Mouse (Mus musculus) ES-E14 (cell line): ENCODE measurements at regions not wholly inside any gene's neighbourhood (a gene's known extent, or its start where the extent isn't known, plus 50 kb on each side); places are given as distances from the start of the nearest gene placed in this dataset.
A peak's percentile ranks its signal among the peaks of the same experiment; 100 is the strongest.

Experiments
- DNase-seq: peaks from one replicate; pipeline ENCODE4 v3.0.0-alpha.2; 2013; ENCODE audit warnings: low read depth, low spot score
- H3K27ac ChIP-seq: 2 replicates; pipeline ENCODE4 v1.5.1; 2012; ENCODE audit warnings: low read depth, mild to moderate bottlenecking, low read length, moderate library complexity, mixed read lengths; ENCODE audit not compliant: poor library complexity, insufficient read depth, severe bottlenecking
- H3K36me3 ChIP-seq: 2 replicates; pipeline ENCODE4 v1.6.1; 2012; ENCODE audit warnings: mild to moderate bottlenecking, low read length, moderate library complexity, mixed read lengths; ENCODE audit not compliant: control insufficient read depth, poor library complexity, insufficient read depth, severe bottlenecking
- H3K4me1 ChIP-seq, 2 experiments: fragments of 150-350 bp in 1 of 2; sonication (generic) in 1 of 2; 2 replicates each; pipeline ENCODE4 v1.6.1; 2012; ENCODE audit warnings: low read length in 2 of 2, mild to moderate bottlenecking in 1 of 2, mixed read lengths in 1 of 2; ENCODE audit not compliant: control insufficient read depth in 2 of 2, insufficient read depth in 2 of 2, poor library complexity in 1 of 2
- H3K4me3 ChIP-seq, 2 experiments: fragments of 150-350 bp in 1 of 2; sonication (generic) in 1 of 2; 2 replicates each; pipeline ENCODE4 v1.5.1; 2012; ENCODE audit warnings: low read length in 2 of 2, low read depth in 1 of 2, mild to moderate bottlenecking in 1 of 2, mixed read lengths in 1 of 2; ENCODE audit not compliant: insufficient read depth in 1 of 2, poor library complexity in 1 of 2, severe bottlenecking in 1 of 2
- H3K9ac ChIP-seq: 2 replicates; pipeline ENCODE4 v1.6.1; 2012; ENCODE audit warnings: low read depth, mild to moderate bottlenecking, low read length, mixed read lengths; ENCODE audit not compliant: poor library complexity, insufficient read depth, severe bottlenecking
- H3K9me3 ChIP-seq: fragments of 150-350 bp; sonication (generic); 2 replicates; pipeline ENCODE4 v1.6.1; 2012; ENCODE audit warnings: low read depth, mild to moderate bottlenecking, low read length; ENCODE audit not compliant: control insufficient read depth, insufficient read depth
- CHD2 ChIP-seq: IDR thresholded peaks from 2 replicates; pipeline ENCODE4 v1.6.1; 2014; ENCODE audit warnings: mild to moderate bottlenecking, low read depth, low read length, inconsistent platforms
- HCFC1 ChIP-seq: IDR thresholded peaks from 2 replicates; pipeline ENCODE4 v1.6.1; 2012; ENCODE audit warnings: low read length, inconsistent platforms, borderline replicate concordance; ENCODE audit not compliant: insufficient read depth
- MAFK ChIP-seq: IDR thresholded peaks from 2 replicates; pipeline ENCODE4 v1.6.1; 2014; ENCODE audit warnings: mild to moderate bottlenecking, low read depth, low read length, inconsistent platforms; ENCODE audit not compliant: insufficient read depth
- ZC3H11A ChIP-seq: IDR thresholded peaks from 2 replicates; pipeline ENCODE4 v1.6.1; 2012; ENCODE audit warnings: low read depth, mild to moderate bottlenecking, inconsistent platforms, low read length, borderline replicate concordance
- ZNF384 ChIP-seq: IDR thresholded peaks from 2 replicates; pipeline ENCODE4 v1.6.1; 2012; ENCODE audit warnings: low read depth, low read length, inconsistent platforms
- in situ Hi-C, 2 experiments: fragments of 600-800 bp; cut with MboI; formaldehyde crosslinking; loops; one replicate each; pipeline ENCODE4 v1.15.1; 2025; ENCODE audit warnings: low sequenced_read_pairs in 2 of 2, inconsistent platforms in 1 of 2; ENCODE audit not compliant: unreplicated experiment in 2 of 2

DNA sequence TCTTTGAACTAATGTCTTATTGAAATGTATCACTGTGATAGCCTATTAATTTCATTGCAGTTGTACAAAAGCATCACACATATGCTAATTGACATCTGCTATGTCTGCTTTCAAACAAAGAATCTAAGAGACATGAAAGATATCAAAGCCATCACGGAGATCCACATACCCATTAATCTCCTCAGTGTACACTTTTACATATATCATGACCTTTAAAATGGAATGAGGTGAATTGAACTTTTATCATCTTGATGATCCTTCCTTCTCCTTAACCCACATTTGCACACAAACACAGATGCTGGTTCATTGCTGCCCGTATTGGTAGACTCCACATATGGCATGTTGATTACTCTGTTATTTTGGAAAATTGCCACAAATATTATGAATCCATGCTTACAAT is 570.2 kb upstream of the Robo1 start:
- in situ Hi-C loops = no loop called here
- TF ChIP-seq MAFK (no peak), CHD2 (no peak), ZNF384 (no peak), ZC3H11A (no peak), HCFC1 (no peak)

DNA sequence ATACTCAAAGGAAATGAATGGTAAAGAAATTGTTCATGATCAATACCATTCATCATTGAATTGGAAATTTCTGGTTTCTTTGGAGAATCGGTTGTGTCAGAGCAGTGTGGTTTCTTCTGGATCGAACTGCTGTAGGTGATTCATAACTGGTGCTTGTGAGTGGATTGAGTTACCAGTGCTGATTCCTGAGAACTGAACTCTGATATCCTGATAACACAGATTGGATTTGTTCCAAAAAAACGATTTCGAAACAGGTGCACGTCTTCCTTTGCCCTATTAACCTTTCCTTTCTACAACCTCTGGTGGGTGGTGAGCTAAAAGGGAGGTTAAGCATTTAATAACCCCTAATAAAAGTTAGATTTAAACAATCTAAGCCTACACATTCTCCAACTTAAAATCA is 569.0 kb upstream of the Robo1 start:
- Histone ChIP-seq H3K9ac (no peak overlapping the region), H3K36me3 (no peaks in the 10 kb centered on the region), H3K4me3 (no peak overlapping the region), H3K4me1 (no peaks in the 10 kb centered on the region), H3K27ac (no peak overlapping the region), H3K9me3 (no peaks in the 10 kb centered on the region)
- in situ Hi-C loops = no loop called here
- DNase-seq = no peak
- TF ChIP-seq ZNF384 = no peak
- no peak for TF ChIP-seq CHD2
- TF ChIP-seq ZC3H11A = no peak
- TF ChIP-seq MAFK = no peak
- no peak for TF ChIP-seq HCFC1

More for the DNA sequence above, 570.2 kb upstream of the Robo1 start:
- no peak overlapping the region for H3K4me3 ChIP-seq
- DNase-seq = no peak
- H3K4me1 ChIP-seq = no peaks in the 10 kb centered on the region
- no peak overlapping the region for H3K9ac ChIP-seq
- H3K27ac ChIP-seq = no peak overlapping the region
- H3K36me3 ChIP-seq = no peaks in the 10 kb centered on the region
- no peaks in the 10 kb centered on the region for H3K9me3 ChIP-seq

DNA sequence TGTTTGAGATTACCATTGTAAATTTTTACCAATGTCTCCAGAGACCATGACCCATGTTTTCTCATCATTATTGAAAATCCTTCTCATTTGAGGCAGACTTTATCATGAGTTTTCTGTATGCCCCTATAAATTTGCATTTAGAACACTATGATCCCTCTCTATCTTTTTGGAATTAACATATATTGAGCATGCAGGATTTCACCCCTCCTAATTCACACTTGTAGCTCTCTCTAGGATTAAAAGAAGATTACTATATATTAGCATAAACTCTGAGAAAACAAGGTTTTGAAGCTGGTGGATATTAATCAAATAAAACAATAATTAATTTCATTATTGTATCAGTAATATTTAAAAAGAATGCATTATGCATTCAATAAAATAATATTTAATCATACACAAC is 527.2 kb upstream of the Robo1 start:
- no peak overlapping the region for H3K9ac ChIP-seq
- no peaks in the 10 kb centered on the region for H3K36me3 ChIP-seq
- DNase-seq = no peak
- H3K9me3 ChIP-seq = no peaks in the 10 kb centered on the region
- in situ Hi-C loops = no loop called here
- TF ChIP-seq ZNF384 (no peak), HCFC1 (no peak)
- no peak overlapping the region for H3K27ac ChIP-seq
- H3K4me3 ChIP-seq = no peak overlapping the region
- no peaks in the 10 kb centered on the region for H3K4me1 ChIP-seq

DNA sequence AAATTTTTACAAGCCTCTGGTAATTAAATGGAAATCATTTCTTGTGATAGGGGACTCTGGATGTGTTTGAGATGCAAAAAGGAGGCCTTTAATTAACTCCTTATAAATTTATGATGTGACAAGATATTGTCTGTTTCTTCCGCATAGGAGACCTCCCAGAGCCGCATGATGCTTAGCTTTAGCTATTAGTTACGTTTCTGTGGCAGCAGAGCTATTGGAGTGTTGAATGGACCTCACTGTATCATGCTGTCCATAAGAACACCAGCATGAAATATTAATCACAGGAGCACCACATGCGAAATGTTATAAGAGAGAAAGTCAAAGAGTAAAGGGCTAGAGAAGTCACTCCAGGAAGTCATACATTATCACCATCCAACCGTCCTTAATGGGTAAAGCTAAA is 495.3 kb upstream of the Robo1 start:
- H3K4me3 ChIP-seq = no peak overlapping the region
- H3K9me3 ChIP-seq = no peaks in the 10 kb centered on the region
- no peak for DNase-seq
- H3K27ac ChIP-seq = no peak overlapping the region
- no peaks in the 10 kb centered on the region for H3K4me1 ChIP-seq
- TF ChIP-seq ZC3H11A (no peak), MAFK (no peak), CHD2 (no peak), HCFC1 (no peak), ZNF384 (no peak)
- in situ Hi-C loops = no loop called here
- no peak overlapping the region for H3K9ac ChIP-seq
- no peaks in the 10 kb centered on the region for H3K36me3 ChIP-seq

DNA sequence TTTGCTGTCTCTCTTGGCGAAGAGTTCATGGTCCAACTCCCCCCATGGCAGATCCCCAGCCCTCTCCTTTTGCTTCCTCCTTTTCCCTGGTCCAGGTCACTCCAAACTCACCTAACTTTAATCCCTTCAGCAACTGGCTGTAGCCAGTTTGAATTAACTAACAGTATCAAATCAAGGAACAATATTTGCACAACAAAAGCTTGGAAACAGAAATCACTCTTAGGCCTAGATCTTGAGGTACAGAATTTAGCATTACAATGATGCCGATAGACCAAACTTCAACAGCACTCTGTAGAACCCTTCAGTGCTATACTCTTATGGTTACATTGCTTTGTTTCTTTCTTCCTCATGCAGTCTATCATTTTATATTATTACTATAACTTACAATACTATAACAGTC is 472.8 kb upstream of the Robo1 start:
- Histone ChIP-seq H3K27ac (no peak overlapping the region), H3K9ac (no peak overlapping the region), H3K36me3 (no peaks in the 10 kb centered on the region), H3K4me3 (no peak overlapping the region), H3K4me1 (peaks cover 0 to 4% of the 10 kb centered on the region in 2 experiments; a peak in 1 of 4 replicates), H3K9me3 (no peaks in the 10 kb centered on the region)
- DNase-seq = peak; percentile 26
- TF ChIP-seq HCFC1 = no peak
- no peak for TF ChIP-seq ZNF384
- TF ChIP-seq ZC3H11A = no peak
- TF ChIP-seq MAFK = no peak
- TF ChIP-seq CHD2 = no peak
- in situ Hi-C loops = no loop called here
